ENCODE assay signal across 8 mouse cellular contexts in the genomic region with DNA sequence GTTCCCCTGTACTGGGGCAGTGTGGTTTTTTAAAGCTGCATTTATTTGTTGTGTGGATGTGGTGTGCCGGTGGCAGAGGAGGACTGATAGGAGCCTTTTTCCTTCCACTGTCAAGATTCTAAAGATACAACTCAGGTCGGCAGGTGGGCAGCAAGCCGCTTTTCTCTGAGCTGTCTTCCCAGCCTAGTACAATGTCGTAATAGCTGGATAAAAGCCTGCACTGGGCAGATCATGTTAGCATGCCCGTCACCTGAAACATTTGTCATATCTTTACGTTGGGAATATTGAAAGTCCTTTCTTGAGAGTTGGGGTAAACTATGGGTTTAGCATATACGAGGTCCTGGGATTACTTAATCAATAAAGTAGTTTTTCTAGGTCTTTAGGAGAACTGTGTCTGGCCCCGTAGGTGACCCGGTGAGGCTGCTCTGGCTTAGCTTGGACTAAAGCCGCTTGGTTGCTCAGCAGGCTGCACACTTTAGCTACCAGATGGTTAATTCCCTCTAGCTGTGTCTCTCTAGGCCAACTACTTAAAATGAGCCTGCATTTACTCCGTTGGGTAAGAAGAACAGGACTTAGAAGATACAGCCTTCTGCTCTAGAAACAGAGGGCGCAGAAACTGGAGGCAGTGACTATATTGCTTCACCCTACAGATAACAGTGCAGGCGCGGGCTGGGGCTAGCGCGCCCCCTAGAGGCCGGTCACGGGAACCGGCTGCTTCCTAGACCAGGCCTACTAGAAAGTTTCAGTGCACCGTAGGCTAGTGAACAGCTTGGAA. TPM values are rescaled to one million over a fixed set of nuclear protein-coding genes. Genes with fewer than 3 reads are reported as not detected.
DNase-seq lines count a peak whose midpoint lies in the region; ATAC-seq and TF ChIP-seq lines count a peak whose summit lies in the region.

No protein-coding gene starts in this region.

- peak; percentile 63; the same call in 1 of the 2 replicates for ATAC-seq in heart, embryonic 13.5 days (ENCODE audit: extremely low read depth, insufficient number of reproducible peaks, low FRiP score, low TSS enrichment)
- ATAC-seq in lung, embryonic 15.5 days (ENCODE audit: borderline replicate concordance, extremely low read depth, low FRiP score, low TSS enrichment) = peak; percentile 59; the same call in 1 of the 2 replicates

- no peak overlapping the region for H3K4me2 ChIP-seq in heart, embryonic 13.5 days
- no peak overlapping the region for H3K4me2 ChIP-seq in lung, embryonic 15.5 days

- H3K27ac ChIP-seq in heart, embryonic 13.5 days (replicated peaks) = no peak overlapping the region
- H3K27ac ChIP-seq in lung, embryonic 15.5 days = no peak overlapping the region

- no peak overlapping the region for H3K9ac ChIP-seq in heart, embryonic 13.5 days
- H3K9ac ChIP-seq in lung, embryonic 15.5 days = no peak overlapping the region

- DNase-seq in brain, adult 2 months (ENCODE audit: low read depth, low spot score) = peak; percentile 89
- DNase-seq in fibroblast of lung, adult 2 months (ENCODE audit: low read depth) = peak; percentile 27
- peak; percentile 54 to 82 for DNase-seq in layer of hippocampus, adult 18-20 months (ENCODE audit: low spot score in 2 of 2)
- DNase-seq in ovary, postnatal 36 days (ENCODE audit: low spot score) = peak; percentile 76
- peak; percentile 80 for DNase-seq in thymus, postnatal 14 days

- no peaks in the 10 kb centered on the region for H3K27me3 ChIP-seq in E14TG2a.4 (ENCODE audit: insufficient read depth, low read length)
- H3K27me3 ChIP-seq in heart, embryonic 13.5 days (replicated peaks) = no peaks in the 10 kb centered on the region
- no peaks in the 10 kb centered on the region for H3K27me3 ChIP-seq in lung, embryonic 15.5 days

- no peaks in the 10 kb centered on the region for H3K4me1 ChIP-seq in E14TG2a.4 (replicated peaks; ENCODE audit: low read depth, low read length)
- H3K4me1 ChIP-seq in heart, embryonic 13.5 days = no peaks in the 10 kb centered on the region
- no peaks in the 10 kb centered on the region for H3K4me1 ChIP-seq in lung, embryonic 15.5 days

- H3K36me3 ChIP-seq in E14TG2a.4 (ENCODE audit: insufficient read depth, low read length) = no peaks in the 10 kb centered on the region
- no peaks in the 10 kb centered on the region for H3K36me3 ChIP-seq in heart, embryonic 13.5 days
- H3K36me3 ChIP-seq in lung, embryonic 15.5 days = no peaks in the 10 kb centered on the region

- H3K4me3 ChIP-seq in E14TG2a.4 (replicated peaks; ENCODE audit: low read length) = no peak overlapping the region
- no peak overlapping the region for H3K4me3 ChIP-seq in heart, embryonic 13.5 days
- no peak overlapping the region for H3K4me3 ChIP-seq in lung, embryonic 15.5 days

- no peaks in the 10 kb centered on the region for H3K9me3 ChIP-seq in E14TG2a.4 (ENCODE audit: low read length)
- no peaks in the 10 kb centered on the region for H3K9me3 ChIP-seq in heart, embryonic 13.5 days
- no peaks in the 10 kb centered on the region for H3K9me3 ChIP-seq in lung, embryonic 15.5 days

- peak; percentile 73 for TF ChIP-seq CTCF in E14TG2a.4 (conservative IDR thresholded peaks at IDR 0.05; ENCODE audit: low read length)

- WGBS in heart, embryonic 13.5 days = 42% methylated on average over 20 of the region's 20 CpGs
- 43% methylated on average over 20 of the region's 20 CpGs for WGBS in lung, embryonic 15.5 days

RNA-seq across cellular contexts. Expression of a gene that starts 58.2 kb away (rescaled TPM):
- polyA plus RNA-seq in heart, embryonic 13.5 days (2015; fragmentation: Nextera tagmentation; extraction: Ambion mirVana) = 30.1 and 30.7 TPM in 2 replicates
- total RNA-seq in layer of hippocampus, adult 18-20 months (2021) = 10 to 100 TPM; 70.2 to 71.2 TPM
- 42.3 and 42.4 TPM in 2 replicates for polyA plus RNA-seq in lung, embryonic 15.5 days (2015; fragmentation: Nextera tagmentation; extraction: Ambion mirVana)

RNA-seq across cellular contexts. Expression of a gene that starts 58.8 kb away (rescaled TPM):
- 21.3 and 22.8 TPM in 2 replicates for polyA plus RNA-seq in heart, embryonic 13.5 days (2015; fragmentation: Nextera tagmentation; extraction: Ambion mirVana)
- total RNA-seq in layer of hippocampus, adult 18-20 months (2021) = 10 to 100 TPM; 47.9 to 49.6 TPM
- 19.7 and 22.6 TPM in 2 replicates for polyA plus RNA-seq in lung, embryonic 15.5 days (2015; fragmentation: Nextera tagmentation; extraction: Ambion mirVana)

Comparison
In these comparisons a context has a peak if more than half of its experiments do, and no peak if none do; other contexts are left out.
1. DNase-seq: peak in every context shown above with its lines; median percentile 89 in brain, adult 2 months; 80 in thymus, postnatal 14 days; 76 in ovary, postnatal 36 days; 68 in layer of hippocampus, adult 18-20 months; 27 in fibroblast of lung, adult 2 months.